Mouse (Mus musculus): ENCODE data around the gene Snta1.

GRCm38 (mm10) chr2:154338161-154338560 is 69.7 kb downstream of the Snta1 start:
- no peak for TF ChIP-seq POLR2A (IDR thresholded peaks at IDR 0.05; ENCODE audit: insufficient read depth, low read depth, low read length)
- no peak for TF ChIP-seq CTCF (IDR thresholded peaks at IDR 0.05; ENCODE audit: insufficient read depth, low read depth, low read length)

Measured in olfactory bulb, adult 2 months (tissue).